Mouse (Mus musculus): Measurements from ENCODE around the gene Bcr. TPM values are rescaled to one million over a fixed set of nuclear protein-coding genes. Genes with fewer than 3 reads are reported as not detected.

The Bcr gene
- polyA plus RNA-seq, 1 experiment from 2014 or later, result 7.5 TPM

DNA sequence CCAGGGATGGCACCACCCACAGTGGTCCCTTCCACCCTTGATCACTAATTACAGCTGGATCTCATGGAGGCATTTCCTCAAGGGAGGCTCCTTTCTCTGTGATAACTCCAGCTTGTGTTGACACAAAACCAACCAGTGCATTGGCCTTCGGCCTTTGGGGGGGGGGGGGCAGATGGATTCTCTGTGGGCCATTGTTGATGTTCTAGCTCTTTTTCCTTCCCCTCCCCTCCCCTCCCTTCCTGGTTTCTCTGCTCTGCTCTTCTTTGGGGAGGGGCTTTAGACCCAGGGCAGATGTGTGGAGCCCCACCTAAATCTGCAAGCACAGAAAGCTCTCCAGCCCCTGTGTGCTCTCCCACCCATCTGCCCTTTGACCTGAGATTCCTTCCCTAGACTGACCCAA is 98.0 kb downstream of the Bcr start:
- H3K9ac ChIP-seq, result no peak overlapping the region
- no peak overlapping the region for H3K4me3 ChIP-seq (replicated peaks)
- no peaks in the 10 kb centered on the region for H3K9me3 ChIP-seq (replicated peaks)
- ATAC-seq (ENCODE audit: insufficient number of reproducible peaks, low FRiP score, low TSS enrichment, low read depth), result no peak
- H3K27me3 ChIP-seq, result no peaks in the 10 kb centered on the region
- WGBS, result 65% methylated on average over 1 of the region's 1 CpGs
- H3K4me2 ChIP-seq (replicated peaks), result no peak overlapping the region
- no peaks in the 10 kb centered on the region for H3K4me1 ChIP-seq
- no peak overlapping the region for H3K27ac ChIP-seq (replicated peaks)
- peaks cover 87% of the 10 kb centered on the region for H3K36me3 ChIP-seq

GRCm38 (mm10) chr10:75160171-75160900 is 99.9 kb downstream of the Bcr start:
- H3K4me2 ChIP-seq (replicated peaks), result no peak overlapping the region
- H3K9me3 ChIP-seq (replicated peaks), result no peaks in the 10 kb centered on the region
- no peak overlapping the region for H3K9ac ChIP-seq
- no peak for ATAC-seq (ENCODE audit: insufficient number of reproducible peaks, low FRiP score, low TSS enrichment, low read depth)
- H3K4me1 ChIP-seq, result no peaks in the 10 kb centered on the region
- no peaks in the 10 kb centered on the region for H3K27me3 ChIP-seq
- H3K4me3 ChIP-seq (replicated peaks), result no peak overlapping the region
- H3K36me3 ChIP-seq, result peaks cover 84% of the 10 kb centered on the region
- 84% methylated on average over 10 of the region's 10 CpGs for WGBS
- no peak overlapping the region for H3K27ac ChIP-seq (replicated peaks)

GRCm38 (mm10) chr10:75165825-75166481 is 105.6 kb downstream of the Bcr start:
- H3K4me1 ChIP-seq, result no peaks in the 10 kb centered on the region
- no peak for ATAC-seq (ENCODE audit: insufficient number of reproducible peaks, low FRiP score, low TSS enrichment, low read depth)
- H3K27ac ChIP-seq (replicated peaks), result peak overlapping the region; percentile 44; the same call in 1 of the 2 replicates
- no peaks in the 10 kb centered on the region for H3K27me3 ChIP-seq
- WGBS, result 55% methylated on average over 10 of the region's 10 CpGs
- no peaks in the 10 kb centered on the region for H3K9me3 ChIP-seq (replicated peaks)
- no peak overlapping the region for H3K4me3 ChIP-seq (replicated peaks)
- no peak overlapping the region for H3K4me2 ChIP-seq (replicated peaks)
- peaks cover 60% of the 10 kb centered on the region for H3K36me3 ChIP-seq
- no peak overlapping the region for H3K9ac ChIP-seq

- peak overlapping the region; percentile 44; the same call in 1 of the 2 replicates for H3K27ac ChIP-seq (replicated peaks)
- no peak overlapping the region for H3K4me3 ChIP-seq (replicated peaks)
- no peak for ATAC-seq (ENCODE audit: insufficient number of reproducible peaks, low FRiP score, low TSS enrichment, low read depth)
- H3K4me2 ChIP-seq (replicated peaks), result no peak overlapping the region
- peaks cover 61% of the 10 kb centered on the region for H3K36me3 ChIP-seq
- no peaks in the 10 kb centered on the region for H3K4me1 ChIP-seq
- no peak overlapping the region for H3K9ac ChIP-seq
- no peaks in the 10 kb centered on the region for H3K9me3 ChIP-seq (replicated peaks)
- no peaks in the 10 kb centered on the region for H3K27me3 ChIP-seq
- WGBS, result 74% methylated on average over 4 of the region's 4 CpGs
Measured at GRCm38 (mm10) chr10:75166601-75167000, 106.2 kb downstream of the Bcr start.

DNA sequence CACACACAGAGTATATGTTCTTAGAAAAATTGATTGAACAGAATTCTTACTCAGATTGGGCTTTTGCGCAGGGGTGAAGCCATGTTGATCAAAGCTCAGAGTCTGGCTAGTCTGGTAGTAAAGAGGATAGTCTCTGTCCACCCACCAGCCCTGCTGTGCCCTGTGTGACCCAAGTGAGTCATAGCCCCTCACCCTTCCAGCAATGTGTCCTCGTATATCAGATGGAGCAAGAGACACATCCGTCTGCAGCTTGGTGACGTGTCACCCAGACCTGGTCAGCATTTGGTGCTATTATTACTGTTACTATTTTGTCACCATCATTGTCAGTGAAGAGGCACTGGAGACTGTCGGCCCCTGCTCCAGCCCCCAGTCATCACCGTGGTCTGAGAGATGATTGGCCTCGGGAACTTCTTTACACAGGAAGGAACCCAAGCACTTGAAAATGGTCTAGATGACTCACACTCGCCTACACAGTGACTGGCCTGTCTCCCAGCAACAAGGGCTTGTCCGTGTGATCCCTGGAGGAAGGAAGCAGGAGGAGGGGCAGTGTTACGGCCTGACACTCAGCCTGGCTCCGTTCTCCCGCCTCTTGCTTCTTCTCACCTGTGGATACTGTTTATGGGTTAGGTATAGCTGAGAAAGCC is 109.9 kb downstream of the Bcr start:
- Histone ChIP-seq H3K4me3 (replicated peaks) (no peak overlapping the region), H3K4me1 (0 out of 2 replicates have a peak, but pooled peaks cover 4% of the 10 kb centered on the region), H3K27me3 (no peaks in the 10 kb centered on the region), H3K4me2 (replicated peaks) (no peak overlapping the region), H3K36me3 (peaks cover 41% of the 10 kb centered on the region), H3K27ac (replicated peaks) (no peak overlapping the region), H3K9me3 (replicated peaks) (no peaks in the 10 kb centered on the region), H3K9ac (no peak overlapping the region)
- ATAC-seq (ENCODE audit: insufficient number of reproducible peaks, low FRiP score, low TSS enrichment, low read depth), result no peak
- WGBS, result 74% methylated on average over 12 of the region's 12 CpGs

- Histone ChIP-seq H3K4me3 (replicated peaks) (no peak overlapping the region), H3K9ac (no peak overlapping the region), H3K4me1 (0 out of 2 replicates have a peak, but pooled peaks cover 4% of the 10 kb centered on the region), H3K9me3 (replicated peaks) (no peaks in the 10 kb centered on the region), H3K27ac (replicated peaks) (no peak overlapping the region; the same call in 1 of the 2 replicates), H3K4me2 (replicated peaks) (no peak overlapping the region), H3K27me3 (no peaks in the 10 kb centered on the region), H3K36me3 (peaks cover 54% of the 10 kb centered on the region)
- 59% methylated on average over 8 of the region's 8 CpGs for WGBS
- no peak for ATAC-seq (ENCODE audit: insufficient number of reproducible peaks, low FRiP score, low TSS enrichment, low read depth)
Measured at GRCm38 (mm10) chr10:75173056-75173455, 112.7 kb downstream of the Bcr start.

DNA sequence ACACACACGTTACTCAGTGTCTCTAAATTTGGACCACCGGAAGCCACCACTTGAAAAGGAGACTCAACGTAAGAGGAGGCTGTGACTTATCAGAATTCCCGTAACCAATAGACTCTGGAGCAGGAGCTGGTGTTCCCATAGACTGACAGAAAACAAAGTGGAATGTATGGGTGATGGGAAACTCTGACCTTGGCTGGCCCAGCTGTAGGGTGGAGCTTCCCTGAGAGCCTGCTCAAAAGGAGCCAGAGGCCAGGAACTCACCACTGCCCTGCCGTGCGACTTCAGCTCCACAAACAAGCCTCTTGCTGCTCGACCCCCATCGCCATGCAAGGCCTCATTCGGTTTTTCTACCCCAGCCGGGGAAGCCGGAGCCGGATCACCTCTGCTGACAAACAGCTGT is 113.3 kb downstream of the Bcr start:
- H3K27me3 ChIP-seq, result no peaks in the 10 kb centered on the region
- no peak overlapping the region for H3K4me2 ChIP-seq (replicated peaks)
- H3K27ac ChIP-seq (replicated peaks), result no peak overlapping the region
- no peak for ATAC-seq (ENCODE audit: insufficient number of reproducible peaks, low FRiP score, low TSS enrichment, low read depth)
- 0 out of 2 replicates have a peak, but pooled peaks cover 4% of the 10 kb centered on the region for H3K4me1 ChIP-seq
- peaks cover 54% of the 10 kb centered on the region for H3K36me3 ChIP-seq
- no peak overlapping the region for H3K4me3 ChIP-seq (replicated peaks)
- H3K9me3 ChIP-seq (replicated peaks), result no peaks in the 10 kb centered on the region
- 76% methylated on average over 12 of the region's 12 CpGs for WGBS
- H3K9ac ChIP-seq, result no peak overlapping the region

DNA sequence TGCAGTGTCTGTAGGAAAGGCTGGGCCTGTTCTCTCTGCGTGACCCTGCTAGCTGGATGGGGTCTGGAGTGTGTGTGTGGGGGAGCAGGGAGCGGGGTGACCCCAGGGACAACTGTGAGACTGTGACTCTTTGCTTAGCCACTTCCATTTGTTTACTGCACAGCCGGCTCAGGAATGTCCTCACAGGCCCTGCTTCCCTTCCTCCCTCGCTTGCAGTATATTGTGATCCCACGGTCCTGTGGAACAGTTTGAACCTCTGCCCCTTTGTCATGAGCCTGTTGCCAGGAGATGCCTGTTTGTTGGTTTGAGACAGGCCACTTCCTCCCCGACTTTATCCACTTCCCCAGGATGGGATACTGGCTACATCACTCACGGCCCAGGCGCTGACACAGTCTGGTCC is 116.1 kb downstream of the Bcr start:
- ATAC-seq (ENCODE audit: insufficient number of reproducible peaks, low FRiP score, low TSS enrichment, low read depth), result no peak
- 0 out of 2 replicates have a peak, but pooled peaks cover 4% of the 10 kb centered on the region for H3K4me1 ChIP-seq
- peaks cover 65% of the 10 kb centered on the region for H3K36me3 ChIP-seq
- no peak overlapping the region for H3K4me3 ChIP-seq (replicated peaks)
- no peaks in the 10 kb centered on the region for H3K27me3 ChIP-seq
- no peak overlapping the region for H3K9ac ChIP-seq
- WGBS, result 77% methylated on average over 8 of the region's 8 CpGs
- H3K4me2 ChIP-seq (replicated peaks), result no peak overlapping the region
- H3K27ac ChIP-seq (replicated peaks), result no peak overlapping the region
- no peaks in the 10 kb centered on the region for H3K9me3 ChIP-seq (replicated peaks)

- H3K4me3 ChIP-seq (replicated peaks), result no peak overlapping the region
- H3K27me3 ChIP-seq, result no peaks in the 10 kb centered on the region
- no peak for ATAC-seq (ENCODE audit: insufficient number of reproducible peaks, low FRiP score, low TSS enrichment, low read depth)
- H3K27ac ChIP-seq (replicated peaks), result no peak overlapping the region
- no peaks in the 10 kb centered on the region for H3K9me3 ChIP-seq (replicated peaks)
- 85% methylated on average over 5 of the region's 5 CpGs for WGBS
- H3K9ac ChIP-seq, result no peak overlapping the region
- H3K4me2 ChIP-seq (replicated peaks), result no peak overlapping the region
- H3K4me1 ChIP-seq, result 0 out of 2 replicates have a peak, but pooled peaks cover 4% of the 10 kb centered on the region
- H3K36me3 ChIP-seq, result peaks cover 80% of the 10 kb centered on the region
Measured at GRCm38 (mm10) chr10:75178911-75179310, 118.5 kb downstream of the Bcr start.

GRCm38 (mm10) chr10:75182151-75182774 is 121.9 kb downstream of the Bcr start:
- 30% methylated on average over 14 of the region's 14 CpGs for WGBS
- Histone ChIP-seq H3K36me3 (peaks cover 72% of the 10 kb centered on the region), H3K4me3 (replicated peaks) (no peak overlapping the region), H3K4me2 (replicated peaks) (no peak overlapping the region), H3K27me3 (no peaks in the 10 kb centered on the region), H3K9me3 (replicated peaks) (no peaks in the 10 kb centered on the region), H3K9ac (no peak overlapping the region), H3K27ac (replicated peaks) (no peak overlapping the region), H3K4me1 (no peaks in the 10 kb centered on the region)
- ATAC-seq (ENCODE audit: insufficient number of reproducible peaks, low FRiP score, low TSS enrichment, low read depth), result peak; percentile 25; the same call in 1 of the 2 replicates

GRCm38 (mm10) chr10:75184826-75185225 is 124.4 kb downstream of the Bcr start:
- WGBS, result 87% methylated on average over 9 of the region's 9 CpGs
- Histone ChIP-seq H3K27ac (replicated peaks) (no peak overlapping the region), H3K9ac (no peak overlapping the region), H3K36me3 (peaks cover 47% of the 10 kb centered on the region), H3K4me2 (replicated peaks) (no peak overlapping the region), H3K9me3 (replicated peaks) (no peaks in the 10 kb centered on the region), H3K27me3 (no peaks in the 10 kb centered on the region), H3K4me1 (no peaks in the 10 kb centered on the region), H3K4me3 (replicated peaks) (no peak overlapping the region)
- ATAC-seq (ENCODE audit: insufficient number of reproducible peaks, low FRiP score, low TSS enrichment, low read depth), result no peak
